Mouse (Mus musculus) spleen, postnatal 10 days (tissue): ENCODE measurements at regions not wholly inside any gene's neighbourhood (a gene's known extent, or its start where the extent isn't known, plus 50 kb on each side); places are given as distances from the start of the nearest gene placed in this dataset.

Experiments used
- DNase-seq, 2 experiments: peaks; one replicate each; pipeline ENCODE4 v3.0.0; 2021 to 2022; ENCODE audit warnings: low spot score in 2 of 2

DNA sequence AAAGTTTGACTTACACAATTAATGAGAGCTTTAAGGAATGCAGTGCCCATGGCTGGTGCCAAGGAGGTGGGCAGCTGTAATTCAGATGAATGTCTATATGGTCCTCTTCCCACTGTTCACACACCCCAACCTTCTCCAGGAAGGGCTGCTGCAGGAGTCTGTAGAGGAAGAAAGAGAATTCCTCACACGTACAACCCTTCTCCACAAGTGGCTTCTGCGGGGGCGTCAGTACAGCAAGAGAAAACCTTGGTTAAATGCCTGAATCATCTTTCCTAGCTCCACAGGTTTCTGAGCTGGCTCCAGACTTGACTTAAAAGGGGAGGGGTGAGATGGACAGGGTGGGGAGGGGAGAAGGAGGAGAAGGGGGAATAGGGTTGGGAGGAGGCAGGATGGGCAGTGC lies 306.3 kb downstream of the Tbc1d1 start:
- no peak for DNase-seq

DNA sequence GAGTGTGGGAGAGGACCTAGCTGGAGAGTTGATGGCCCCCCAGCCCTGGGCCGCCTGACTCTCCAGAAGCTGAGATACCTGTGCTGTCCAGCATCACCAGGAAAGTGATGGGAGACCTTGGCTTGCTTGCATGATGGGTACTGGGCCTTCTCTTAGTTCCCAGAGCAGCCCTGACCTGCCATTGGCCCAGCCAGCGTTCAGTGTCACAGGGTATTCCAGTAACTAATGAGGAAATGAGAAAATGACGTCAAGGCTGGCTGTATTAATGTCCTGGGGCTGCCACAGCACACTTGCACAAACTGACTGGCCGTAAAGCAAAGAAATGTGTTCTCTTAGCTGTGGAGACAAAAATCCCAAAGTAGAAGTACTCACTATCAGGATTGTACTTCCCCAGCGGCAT lies 307.5 kb downstream of the Tbc1d1 start:
- no peak for DNase-seq

DNA sequence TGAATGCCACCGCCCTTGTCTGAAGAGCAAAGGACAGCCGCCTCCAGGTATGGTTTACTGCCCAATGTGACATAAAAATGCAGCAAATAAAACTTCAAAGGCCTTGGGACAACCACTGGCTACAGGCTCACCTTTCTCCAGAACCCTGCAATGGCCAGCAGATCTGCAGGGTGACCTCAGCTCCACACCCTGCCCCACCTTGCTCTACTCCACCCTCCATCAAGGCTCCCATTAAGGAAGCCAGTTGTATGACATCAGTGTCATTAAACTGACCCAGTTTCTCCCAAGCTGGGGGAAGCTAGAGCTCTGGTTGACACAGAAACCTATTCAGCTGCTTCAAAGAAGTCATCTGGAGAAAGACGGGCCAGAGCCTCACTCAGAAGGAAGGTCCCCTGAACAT lies 310.2 kb downstream of the Tbc1d1 start:
- DNase-seq: no peak

- DNase-seq: no peak
Measured at GRCm38 (mm10) chr5:64467856-64468255, 311.8 kb downstream of the Tbc1d1 start.

- no peak for DNase-seq
Measured at GRCm38 (mm10) chr5:64468307-64468706, 312.2 kb downstream of the Tbc1d1 start.

GRCm38 (mm10) chr5:64472008-64472407 lies 315.9 kb downstream of the Tbc1d1 start:
- no peak for DNase-seq

- DNase-seq: no peak
Measured at GRCm38 (mm10) chr5:64472415-64472814, 316.3 kb downstream of the Tbc1d1 start.

DNA sequence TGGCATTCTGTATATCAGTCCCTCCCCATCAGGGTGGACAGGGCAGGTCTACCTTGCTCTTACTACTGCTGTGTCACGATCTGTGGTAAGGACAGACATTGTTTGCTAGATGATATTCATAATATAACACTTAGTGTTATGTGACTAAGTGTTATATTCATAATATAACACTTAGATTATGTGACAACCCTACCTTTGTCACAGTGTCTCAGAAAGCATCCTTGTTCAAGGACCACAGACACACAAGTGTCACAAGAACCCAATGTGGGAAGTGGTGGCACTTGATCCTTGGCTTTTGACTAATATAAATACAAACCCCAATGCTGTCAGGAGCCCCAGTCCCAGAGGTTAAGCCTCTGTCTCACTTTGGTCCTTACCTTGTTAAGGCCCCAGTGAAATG lies 318.8 kb downstream of the Tbc1d1 start:
- DNase-seq: no peak

DNA sequence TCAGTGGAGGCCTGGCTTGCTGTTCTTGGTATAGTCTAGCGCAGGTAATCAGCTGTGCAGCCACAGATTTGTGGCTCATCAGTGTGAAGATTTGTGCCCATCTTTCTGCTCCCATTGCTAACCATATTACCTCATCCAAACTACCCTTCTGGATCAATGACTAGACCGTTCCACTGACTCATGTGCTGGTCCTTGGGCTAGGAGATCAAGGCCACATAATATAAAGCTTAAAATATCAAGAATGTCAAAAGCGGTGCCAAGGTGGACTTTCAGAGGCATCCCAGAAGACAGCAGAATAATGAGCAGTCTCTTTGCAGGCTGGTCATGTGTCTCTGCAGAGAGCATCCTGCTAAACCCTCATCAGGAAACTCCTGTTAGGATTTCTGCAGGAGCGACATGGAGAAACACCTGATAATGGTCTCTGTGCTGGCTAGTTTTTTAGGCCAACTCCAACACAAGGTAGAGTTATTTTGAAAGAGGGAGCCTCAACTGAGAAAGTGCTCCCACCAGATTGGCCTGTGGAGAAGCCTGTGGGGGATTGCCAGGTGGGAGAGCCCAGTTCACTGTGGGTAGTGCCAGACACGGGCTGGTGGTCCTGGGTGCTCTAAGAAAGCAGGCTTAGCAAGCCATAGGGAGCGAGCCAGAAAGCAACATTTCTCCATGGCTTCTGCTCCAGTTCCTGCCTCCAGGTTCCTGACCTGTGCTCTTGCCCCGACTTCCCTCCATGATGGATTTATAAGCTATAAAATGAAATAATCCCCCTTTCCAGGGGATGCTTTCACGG lies 319.8 kb downstream of the Tbc1d1 start:
- no peak for DNase-seq

- no peak for DNase-seq
Measured at GRCm38 (mm10) chr5:64476641-64477369, 320.7 kb downstream of the Tbc1d1 start.

GRCm38 (mm10) chr5:64478143-64478542 lies 322.0 kb downstream of the Tbc1d1 start:
- DNase-seq: no peak

GRCm38 (mm10) chr5:64478599-64479214 lies 322.6 kb downstream of the Tbc1d1 start:
- peak in 1 of 2 experiments; percentile 34 for DNase-seq

- DNase-seq: no peak
Measured at GRCm38 (mm10) chr5:64479315-64479714, 323.2 kb downstream of the Tbc1d1 start.

DNA sequence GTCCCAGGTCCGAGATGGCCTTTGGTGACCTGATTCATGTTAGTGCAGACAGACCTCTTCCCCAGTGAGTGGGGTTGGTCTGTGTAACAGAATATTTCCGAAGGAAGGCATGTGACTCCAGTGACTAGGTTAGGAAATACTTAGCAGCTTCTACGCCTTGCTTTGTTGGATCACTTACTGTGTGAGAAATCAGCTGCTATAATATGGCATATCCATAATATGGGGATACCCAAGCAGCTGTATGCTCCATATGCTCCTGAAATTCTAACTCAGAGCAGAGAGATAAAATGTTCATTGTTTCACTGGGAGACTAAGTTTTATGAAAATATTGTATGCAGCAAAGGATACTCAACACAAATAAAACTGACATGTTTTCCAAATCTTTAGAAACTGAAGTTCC lies 318.1 kb upstream of the Klf3 start:
- no peak for DNase-seq

DNA sequence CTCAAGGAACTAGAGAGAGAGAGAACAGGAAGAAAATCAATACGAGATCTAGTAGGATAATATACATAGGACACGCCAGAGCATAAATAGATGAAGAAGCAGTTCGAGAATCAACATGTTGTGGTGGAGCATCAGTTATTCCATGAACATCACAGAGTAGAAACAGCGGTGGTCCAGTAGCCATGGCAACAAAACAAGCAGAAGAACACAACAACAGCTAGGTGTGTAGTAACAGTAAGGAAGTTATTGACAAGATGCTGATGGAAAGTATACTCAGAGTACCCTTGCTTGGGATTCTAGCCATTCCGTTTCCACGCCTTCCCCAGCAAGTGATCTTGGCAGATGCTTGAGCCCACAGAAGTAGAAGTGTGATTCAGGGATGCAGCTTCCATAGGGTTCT lies 317.3 kb upstream of the Klf3 start:
- no peak for DNase-seq

DNA sequence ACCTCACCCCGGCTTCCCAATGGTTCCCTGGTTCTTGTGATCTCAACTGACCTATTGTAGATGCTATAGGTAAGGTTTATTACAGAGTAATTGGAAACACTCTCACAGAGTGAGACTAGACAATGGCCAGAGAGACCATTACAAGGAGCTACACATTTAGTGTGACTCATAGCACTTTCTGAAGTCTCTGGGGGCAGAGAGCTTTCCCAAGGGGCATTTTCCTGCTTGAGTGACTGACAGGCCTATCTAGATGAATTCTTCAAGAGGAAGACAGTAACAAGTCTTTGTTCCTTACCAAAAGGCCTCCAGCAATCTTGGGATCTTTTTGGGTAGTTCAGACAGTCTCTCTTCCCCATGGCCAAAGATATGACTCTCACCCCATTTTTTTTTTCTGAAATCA lies 316.4 kb upstream of the Klf3 start:
- no peak for DNase-seq

DNA sequence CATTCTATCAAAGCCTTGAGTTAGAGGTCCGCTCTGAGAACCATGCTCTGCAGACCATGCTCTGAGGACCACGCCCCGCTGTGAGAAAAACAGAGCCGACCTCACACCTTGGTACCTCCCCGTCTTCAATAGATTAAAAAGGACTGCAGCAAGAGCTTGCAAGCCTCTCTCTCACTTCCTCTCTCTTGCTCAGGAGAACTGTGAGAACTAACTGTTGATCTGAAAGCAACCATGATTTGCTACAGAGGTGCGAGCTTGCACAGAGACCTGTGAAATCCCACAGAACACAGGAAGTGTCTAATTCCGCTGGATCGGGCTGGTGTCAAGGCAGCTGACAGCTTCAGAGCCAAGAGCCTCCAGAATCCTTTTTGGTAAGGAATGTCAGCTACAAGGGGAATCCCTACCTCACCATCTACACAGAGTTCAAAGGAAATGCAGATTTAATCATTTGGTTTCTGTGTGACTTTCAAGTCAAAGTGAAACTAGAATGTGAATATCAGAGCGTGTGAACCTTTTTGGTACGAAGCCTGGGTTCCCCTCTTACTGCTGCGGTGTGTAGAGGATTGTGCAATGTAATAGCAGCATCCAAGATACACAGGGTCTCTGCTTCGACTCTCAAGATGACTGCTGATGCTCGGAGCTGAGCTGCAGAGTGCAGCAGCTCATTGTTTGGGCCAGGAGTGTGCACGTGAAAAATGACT lies 315.3 kb upstream of the Klf3 start:
- DNase-seq: peak; percentile 47 to 75

DNA sequence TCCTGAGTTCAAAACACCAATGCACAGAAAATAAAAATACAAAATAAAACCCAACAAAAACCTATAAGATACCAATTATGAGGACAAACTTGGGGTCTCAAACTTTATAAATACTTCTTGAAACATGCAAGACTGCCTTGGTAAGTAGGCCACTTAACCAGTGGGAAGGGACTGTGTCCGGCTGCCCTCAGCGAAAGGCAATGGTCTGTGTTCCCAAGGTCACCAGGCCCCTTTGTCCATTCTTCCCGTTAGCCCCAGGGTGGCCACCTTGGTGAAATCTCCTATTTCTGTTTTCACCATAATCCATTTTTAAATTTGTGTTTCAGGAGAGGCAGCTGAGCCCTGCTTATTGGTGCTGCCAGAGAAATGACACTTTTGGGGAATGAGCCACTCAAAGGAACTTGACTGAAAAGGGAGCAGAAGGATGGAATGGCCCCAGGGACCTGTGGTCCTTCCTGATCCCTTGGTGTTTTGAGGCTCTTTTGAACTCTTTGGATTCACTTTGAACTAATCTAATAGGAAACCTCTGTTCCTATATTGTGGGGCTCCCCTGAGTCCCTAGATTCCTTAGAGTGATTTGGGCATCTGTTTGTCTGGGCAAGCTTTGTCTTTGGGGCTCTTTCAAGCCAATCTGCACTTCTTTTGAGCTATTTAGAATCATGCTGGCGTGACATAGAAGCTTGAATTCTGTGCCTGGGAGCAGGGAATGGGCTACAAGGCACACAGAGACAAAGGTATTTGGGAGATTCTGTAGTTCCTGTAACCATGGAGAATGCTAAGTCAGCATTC lies 313.3 kb upstream of the Klf3 start:
- no peak for DNase-seq

- no peak for DNase-seq
Measured at GRCm38 (mm10) chr5:64490445-64490950, 312.7 kb upstream of the Klf3 start.

GRCm38 (mm10) chr5:64494429-64494828 lies 308.8 kb upstream of the Klf3 start:
- no peak for DNase-seq

- DNase-seq: no peak
Measured at GRCm38 (mm10) chr5:64496853-64497252, 306.3 kb upstream of the Klf3 start.
